Mouse (Mus musculus) stomach, postnatal 0 days (tissue): ENCODE measurements around the gene Dio1.

ENCODE experiments used
- CTCF ChIP-seq: IDR thresholded peaks from 2 replicates; pipeline ENCODE4 v1.5.1; 2016; ENCODE audit warnings: antibody characterized with exemption, low read depth, mild to moderate bottlenecking, moderate library complexity
- EP300 ChIP-seq: optimal IDR thresholded peaks from 2 replicates; pipeline ENCODE3; 2016; ENCODE audit warnings: antibody characterized with exemption

DNA sequence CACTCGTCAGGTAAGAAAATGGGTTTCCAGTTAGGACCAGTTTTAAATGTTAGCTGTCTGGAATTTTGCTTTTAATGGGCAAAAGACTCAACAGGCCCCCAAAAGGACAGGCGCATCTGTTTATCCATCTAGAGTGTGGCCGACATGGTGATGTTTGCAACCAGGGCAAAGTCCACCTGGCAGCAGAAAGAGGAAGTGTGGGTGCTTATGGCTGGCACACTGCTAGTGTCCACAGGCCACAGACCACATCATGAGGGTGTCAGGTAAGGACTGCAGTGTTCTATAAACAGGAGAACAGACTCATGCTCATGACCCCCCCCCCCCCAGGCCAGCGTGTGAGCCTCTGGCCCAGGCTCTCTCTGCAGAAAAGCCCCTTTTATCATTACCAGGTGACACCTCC is 4.1 kb downstream of the Dio1 start:
- TF ChIP-seq EP300 (no peak), CTCF (no peak)
